Mouse (Mus musculus): ENCODE results near the gene Lsm12.

Lsm12 gene

DNA sequence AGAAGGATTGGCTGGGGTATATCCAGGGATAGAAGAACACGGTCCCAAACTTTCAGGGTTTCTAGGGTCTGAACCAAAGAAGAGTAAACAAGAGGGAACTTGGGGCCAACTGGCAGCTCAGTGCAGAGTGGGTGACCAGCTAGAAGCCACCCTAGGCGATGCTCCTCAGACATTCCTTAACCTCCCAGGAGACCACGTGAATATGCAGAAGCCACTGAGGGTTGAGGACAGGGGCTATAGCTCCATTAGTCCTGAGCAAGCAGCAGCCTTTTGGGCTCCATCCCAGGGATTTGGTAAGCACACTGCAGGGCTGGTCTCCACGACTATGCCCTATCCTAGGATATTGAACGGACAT is 31.8 kb upstream of the Lsm12 start:
- no peak for DNase-seq (ENCODE audit: low read depth, low spot score)

- DNase-seq (ENCODE audit: low read depth, low spot score) = no peak
These were observed 31.2 kb upstream of the Lsm12 start for GRCm38 (mm10) chr11:102216056-102216885.

GRCm38 (mm10) chr11:102215511-102215910 is 30.4 kb upstream of the Lsm12 start:
- no peak for DNase-seq (ENCODE audit: low read depth, low spot score)

DNA sequence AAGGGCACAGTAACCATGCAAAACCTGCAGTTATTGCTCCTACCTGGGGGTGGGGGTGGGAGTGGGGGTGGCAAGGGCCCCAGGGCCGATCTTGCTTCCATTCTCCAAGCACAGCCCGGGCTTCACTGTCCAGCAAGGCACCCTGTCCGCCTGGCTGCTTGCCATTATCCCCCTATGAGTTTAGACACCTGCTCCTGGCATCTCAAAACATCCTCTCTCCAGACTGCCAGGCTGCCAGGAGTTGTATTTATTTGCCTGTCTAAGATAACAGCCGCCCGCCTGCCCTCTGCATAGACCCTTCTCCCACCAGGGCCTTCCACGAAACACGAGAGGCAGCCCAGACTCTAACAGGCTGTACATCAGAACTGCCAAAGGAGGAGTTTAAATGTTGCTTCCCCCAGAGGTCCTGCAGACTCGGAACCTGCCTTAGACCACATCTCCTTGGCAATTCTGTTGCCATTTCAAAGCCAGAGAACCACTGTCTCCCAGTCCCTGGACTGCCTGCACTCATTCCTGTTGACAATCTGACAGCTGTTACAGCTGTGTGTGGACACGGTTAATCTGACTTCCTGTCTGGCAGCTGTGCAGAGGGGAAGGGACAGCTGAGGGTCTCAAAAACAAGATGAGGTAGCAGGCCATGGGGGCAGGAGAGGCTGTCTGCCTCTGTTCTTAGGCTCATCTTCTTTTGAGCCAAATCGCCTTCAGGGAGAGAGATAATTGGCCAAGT is 29.5 kb upstream of the Lsm12 start:
- no peak for DNase-seq (ENCODE audit: low read depth, low spot score)

DNA sequence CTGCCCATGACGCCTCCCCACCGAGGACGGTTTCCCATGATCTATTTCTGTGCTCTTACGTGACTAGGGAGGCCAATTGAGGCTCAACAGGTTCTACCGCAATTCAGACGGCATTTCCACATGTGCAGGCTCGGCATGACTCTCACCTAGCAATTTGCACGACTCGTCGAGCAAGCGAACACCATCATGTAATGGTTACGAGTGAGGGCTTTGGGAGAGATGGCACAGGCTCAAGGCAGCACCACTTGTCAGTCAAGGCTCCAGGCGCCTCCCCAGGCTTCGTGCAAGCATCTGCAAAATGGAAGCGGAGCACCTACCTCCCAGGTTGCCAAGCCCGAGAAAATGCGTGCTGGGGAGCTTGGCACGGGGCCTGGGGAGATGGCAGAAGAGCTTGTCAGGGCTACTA is 26.8 kb upstream of the Lsm12 start:
- no peak for DNase-seq (ENCODE audit: low read depth, low spot score)

DNA sequence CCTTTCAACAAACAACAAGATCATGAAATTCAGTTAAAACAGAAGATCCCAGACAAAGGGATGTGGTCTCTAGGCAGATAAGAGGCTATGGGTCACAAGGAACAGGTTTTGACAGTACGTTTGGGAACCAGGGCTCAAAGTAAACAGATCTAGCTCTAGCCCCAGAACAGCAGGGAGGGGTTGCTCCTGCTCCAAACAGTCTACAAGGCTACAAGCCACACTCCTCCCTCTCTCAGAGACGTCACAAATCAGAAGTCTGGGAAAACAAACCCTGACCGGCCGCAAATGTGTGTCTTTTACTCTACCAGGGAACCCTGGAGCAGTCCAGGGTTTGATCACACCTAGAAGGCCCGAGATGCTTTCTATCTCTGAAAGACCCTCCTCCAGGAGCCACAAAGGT is 25.9 kb upstream of the Lsm12 start:
- no peak for DNase-seq (ENCODE audit: low read depth, low spot score)

GRCm38 (mm10) chr11:102210185-102210584 is 25.1 kb upstream of the Lsm12 start:
- no peak for DNase-seq (ENCODE audit: low read depth, low spot score)

DNA sequence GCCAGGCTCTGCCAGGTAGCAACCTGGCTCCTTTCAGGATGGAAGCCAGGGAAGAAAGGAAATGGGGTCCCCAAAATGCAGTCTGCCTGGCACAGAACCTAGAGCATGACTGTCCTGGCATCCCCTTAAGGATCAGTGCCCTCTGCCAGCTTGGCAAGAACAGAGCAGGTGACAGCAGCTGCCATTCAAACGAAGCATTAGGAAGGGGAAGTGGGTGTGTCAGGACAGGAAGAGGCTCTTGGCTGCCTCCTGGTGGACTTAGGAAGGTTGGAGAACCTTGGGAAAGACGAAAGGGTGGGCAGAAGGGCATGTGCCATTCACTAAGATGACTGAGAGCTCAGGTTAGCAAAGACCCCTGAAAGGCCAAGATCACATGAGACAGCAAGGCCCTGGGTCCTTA is 24.6 kb upstream of the Lsm12 start:
- peak; percentile 45 for DNase-seq (ENCODE audit: low read depth, low spot score)

DNA sequence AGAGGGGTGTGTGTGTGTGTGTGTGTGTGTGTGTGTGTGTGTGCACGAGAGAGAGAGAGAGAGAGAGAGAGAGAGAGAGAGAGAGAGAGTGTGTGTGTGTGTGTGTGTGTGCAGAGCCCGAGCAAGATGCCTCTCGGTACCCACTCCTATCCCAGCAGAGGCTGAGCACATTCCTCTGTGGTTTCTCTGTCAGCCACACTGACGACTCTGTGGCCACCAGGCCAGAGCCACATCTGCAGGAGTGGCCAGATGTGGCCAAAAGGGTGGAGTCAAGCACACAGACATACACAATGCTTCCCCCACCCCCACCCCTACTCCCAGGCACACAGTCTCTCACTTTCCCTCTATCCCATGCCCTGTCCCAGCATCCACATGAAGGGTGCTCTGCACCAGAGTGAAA is 23.8 kb upstream of the Lsm12 start:
- no peak for DNase-seq (ENCODE audit: low read depth, low spot score)

DNA sequence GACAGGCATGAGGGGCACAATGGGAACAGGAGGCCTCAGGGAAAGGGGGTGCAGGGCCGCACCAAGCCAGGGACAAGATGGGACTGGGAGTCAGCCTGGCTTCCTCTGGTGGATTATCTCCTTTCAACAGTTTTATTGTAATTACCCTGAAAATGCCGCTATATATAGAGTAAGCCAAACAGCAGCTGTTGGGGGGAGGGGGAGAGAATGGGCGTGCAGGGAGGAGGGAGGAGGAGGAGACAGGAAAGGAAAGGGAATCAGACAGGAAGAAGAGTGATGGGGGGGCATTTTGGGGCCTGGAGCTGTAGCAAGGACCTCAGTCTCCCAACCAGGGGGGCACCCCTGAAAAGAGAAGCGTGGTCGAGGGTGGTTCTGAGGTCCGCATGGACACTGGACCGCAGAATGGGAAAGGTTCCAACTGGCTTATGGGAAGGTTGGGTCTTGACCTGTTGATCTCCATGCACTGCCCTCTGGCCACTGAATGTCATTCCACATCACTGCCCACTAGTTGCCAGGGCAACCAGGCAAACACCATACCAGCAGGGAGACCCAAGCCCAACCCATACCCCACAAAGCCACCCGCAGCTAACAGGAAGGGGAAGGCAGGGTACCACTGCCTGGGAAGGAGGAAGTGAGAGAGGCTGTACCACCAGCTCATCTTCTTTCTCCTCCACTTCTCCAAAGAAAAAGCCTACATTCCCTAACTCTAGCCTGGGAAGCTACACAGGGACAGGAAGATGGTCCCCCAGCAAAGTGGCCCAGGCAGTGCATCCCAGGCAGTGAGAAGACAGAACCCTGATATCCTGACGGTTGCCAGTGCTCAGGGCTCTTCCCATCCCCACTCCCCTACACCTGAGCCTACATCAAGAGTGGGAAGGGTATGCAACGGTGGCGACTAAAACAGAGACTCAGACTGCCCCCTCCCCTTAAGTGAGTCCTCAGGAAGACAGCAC is 23.0 kb upstream of the Lsm12 start:
- DNase-seq (ENCODE audit: low read depth, low spot score) = no peak

- DNase-seq (ENCODE audit: low read depth, low spot score) = no peak
These were observed 21.4 kb upstream of the Lsm12 start for GRCm38 (mm10) chr11:102206481-102206880.

DNA sequence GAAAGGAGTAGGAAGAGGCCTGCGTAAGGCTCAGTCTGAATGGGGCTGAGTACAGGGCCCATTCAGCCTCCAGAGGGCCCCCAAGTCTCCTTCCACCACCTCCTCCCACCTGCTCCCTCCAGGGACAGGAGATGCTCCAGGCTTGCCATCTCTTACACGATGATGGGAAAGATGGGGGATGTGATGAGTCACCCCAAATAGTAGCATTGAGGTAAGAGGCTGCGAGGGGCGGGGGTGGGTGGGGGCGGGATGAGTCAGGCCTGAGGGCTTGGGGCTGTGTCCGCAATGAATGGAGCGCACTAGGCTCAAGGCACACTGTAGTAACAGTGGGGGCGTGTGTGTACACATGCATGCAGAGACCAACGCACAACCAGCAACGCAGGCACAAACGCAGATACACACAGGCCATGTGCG is 16.3 kb upstream of the Lsm12 start:
- DNase-seq (ENCODE audit: low read depth, low spot score) = no peak

- DNase-seq (ENCODE audit: low read depth, low spot score) = no peak
These were observed 14.8 kb upstream of the Lsm12 start for GRCm38 (mm10) chr11:102199856-102200255.

GRCm38 (mm10) chr11:102198245-102198644 is 13.1 kb upstream of the Lsm12 start:
- DNase-seq (ENCODE audit: low read depth, low spot score) = peak; percentile 27

GRCm38 (mm10) chr11:102196018-102196797 is 11.1 kb upstream of the Lsm12 start:
- DNase-seq (ENCODE audit: low read depth, low spot score) = no peak

GRCm38 (mm10) chr11:102193657-102194440 is 8.8 kb upstream of the Lsm12 start:
- DNase-seq (ENCODE audit: low read depth, low spot score) = no peak

DNA sequence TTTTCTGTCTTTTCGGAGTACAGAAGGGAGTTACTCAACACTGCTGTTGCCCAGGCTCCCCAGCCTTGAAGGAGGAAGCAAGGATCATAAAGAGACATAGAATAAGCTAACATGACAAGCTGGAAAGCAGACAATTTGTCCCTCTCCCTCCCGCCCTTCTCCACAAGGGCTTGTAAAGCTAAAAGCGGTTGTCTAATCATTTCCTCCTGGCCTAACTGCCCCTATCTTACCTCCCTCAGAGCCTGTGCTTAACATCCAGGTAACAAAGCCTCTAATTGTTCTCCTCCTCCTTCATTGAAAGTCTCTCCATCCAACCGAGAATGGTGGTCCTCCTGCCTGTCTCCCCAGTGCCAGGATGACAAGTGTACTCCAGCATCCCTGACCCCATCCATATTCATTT is 5.8 kb upstream of the Lsm12 start:
- DNase-seq (ENCODE audit: low read depth, low spot score) = no peak

DNA sequence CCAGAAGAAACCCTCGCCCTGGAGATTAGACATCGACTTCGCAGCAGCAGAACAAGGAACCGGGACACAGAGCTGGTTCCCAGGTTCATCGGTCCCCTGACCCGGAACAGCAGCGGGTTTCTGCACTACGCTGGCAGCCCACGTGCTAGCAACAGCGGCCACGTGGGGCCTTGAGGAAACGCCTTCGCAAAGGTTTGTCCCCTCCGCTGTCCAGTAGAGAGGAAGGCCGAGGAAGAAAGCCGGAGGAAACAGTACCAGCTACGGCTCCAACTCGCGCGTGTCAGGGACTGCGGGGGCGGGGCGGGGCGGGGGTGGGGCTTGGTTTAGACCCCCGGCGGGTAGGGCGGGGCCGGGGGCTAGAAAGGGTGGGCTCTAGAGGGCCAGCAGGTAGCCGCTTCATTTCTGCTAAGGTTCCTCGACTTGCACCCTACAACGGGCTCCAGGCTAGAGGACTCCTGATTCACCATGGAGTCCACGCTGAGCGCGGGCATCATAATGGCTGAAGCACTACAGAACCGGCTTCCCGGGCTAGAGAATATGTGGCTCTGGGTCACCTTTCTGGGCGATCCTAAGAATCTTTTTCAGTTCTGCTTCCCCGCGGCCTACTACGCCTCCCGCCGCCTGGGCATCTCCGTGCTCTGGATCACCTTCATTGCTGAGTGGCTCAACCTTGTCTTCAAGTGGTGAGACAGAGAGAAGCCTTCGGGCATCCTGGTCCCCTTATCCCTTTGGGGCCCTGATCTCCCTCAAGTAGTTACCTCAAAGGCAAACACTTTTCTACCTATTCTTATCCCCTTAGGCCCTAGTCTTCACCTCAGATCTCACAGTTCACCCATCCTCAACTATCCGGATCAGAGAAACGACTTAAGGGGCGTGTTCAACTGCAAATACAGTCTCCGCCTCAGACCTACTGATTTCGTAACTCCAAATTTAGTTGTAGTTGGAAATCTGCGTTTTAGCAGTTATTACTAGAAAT is 4.7 kb upstream of the Lsm12 start, which contains the start of gene G6pc3:
Gene G6pc3, plus strand, starts transcription at position 160 of the 976 bp plus-strand sequence.
- DNase-seq (ENCODE audit: low read depth, low spot score) = peak; percentile 86

DNA sequence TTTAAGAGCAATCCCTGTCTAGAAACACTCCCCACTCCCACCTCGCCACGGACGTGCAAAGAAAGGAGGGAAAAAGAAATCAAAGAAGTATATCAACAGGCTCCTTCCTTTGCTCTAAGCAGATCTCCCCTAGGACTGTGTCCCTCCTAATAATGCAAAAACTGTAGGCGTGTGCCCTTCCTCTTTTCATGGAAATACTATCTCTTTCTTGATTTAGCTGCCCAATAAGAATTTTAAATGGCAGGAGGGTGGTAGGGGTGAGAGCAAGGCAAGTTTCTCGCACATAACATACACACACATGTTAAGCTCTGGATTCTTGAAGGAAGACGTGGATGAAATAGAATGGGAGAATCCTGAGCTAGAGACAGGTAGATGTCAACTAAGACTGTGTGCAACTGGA is 3.9 kb upstream of the Lsm12 start:
- DNase-seq (ENCODE audit: low read depth, low spot score) = no peak
